Mouse (Mus musculus) spleen, adult 2 months (tissue): ENCODE results near the gene Impdh2. TPM values are rescaled to one million over a fixed set of nuclear protein-coding genes. Genes with fewer than 3 reads are reported as not detected.

Experiments used
- DNase-seq, 2 experiments: peaks; one replicate each; pipeline versions ENCODE4 v3.0.0 to v3.0.0-alpha.2; 2012 to 2021; ENCODE audit warnings: low spot score in 2 of 2, low read depth in 1 of 2
- H3K27ac ChIP-seq: fragments of 200-500 bp; 2 replicates; pipeline ENCODE4 v1.5.1; 2012; ENCODE audit warnings: low read length, inconsistent platforms; ENCODE audit not compliant: insufficient read depth
- H3K27me3 ChIP-seq: fragments of 200-500 bp; 2 replicates; pipeline ENCODE4 v1.6.1; 2012; ENCODE audit warnings: mild to moderate bottlenecking, moderate library complexity, low read length, inconsistent platforms; ENCODE audit not compliant: control insufficient read depth, insufficient read depth
- H3K36me3 ChIP-seq: fragments of 200-500 bp; 2 replicates; pipeline ENCODE4 v1.6.1; 2012; ENCODE audit warnings: mild to moderate bottlenecking, low read length, inconsistent platforms; ENCODE audit not compliant: control insufficient read depth, insufficient read depth
- H3K4me1 ChIP-seq: fragments of 200-500 bp; 2 replicates; pipeline ENCODE4 v1.6.1; 2011; ENCODE audit warnings: inconsistent platforms; ENCODE audit not compliant: control insufficient read depth, insufficient read depth, insufficient read length
- H3K4me3 ChIP-seq: fragments of 200-500 bp; 2 replicates; pipeline ENCODE4 v1.5.1; 2011; ENCODE audit warnings: mild to moderate bottlenecking, inconsistent platforms; ENCODE audit not compliant: insufficient read depth, insufficient read length; ENCODE audit errors: extremely low read depth
- CTCF ChIP-seq: fragments of 200-500 bp; IDR thresholded peaks from 2 replicates; pipeline ENCODE4 v1.5.1; 2011; ENCODE audit warnings: mild to moderate bottlenecking, inconsistent platforms; ENCODE audit not compliant: insufficient read depth, insufficient read length, insufficient replicate concordance; ENCODE audit errors: extremely low read depth
- POLR2A ChIP-seq: fragments of 200-500 bp; IDR thresholded peaks from 2 replicates; pipeline ENCODE4 v1.6.1; 2011; ENCODE audit warnings: low read depth, low read length, inconsistent platforms
- whole genome bisulfite sequencing: fragments of 180-500 bp; shearing (Covaris S2); methylation state at CpG from one replicate; pipeline ENCODE4 v1.1.7; 2018; 5-methylcytosine and 5-hydroxymethylcytosine counted together
- polyA plus RNA-seq: library from polyadenylated mRNA; depleted of rRNA; stranded (reverse); fragments of >200 nt; gene quantifications from 2 replicates; pipeline ENCODE4 v1.2.3, GENCODE M21; 2012; rRNA removed

Gene Impdh2
- polyA plus RNA-seq = 106 and 107 TPM in 2 replicates

- H3K4me3 ChIP-seq = peak within 1 kb of the TSS; percentile 71
- H3K4me1 ChIP-seq = no peaks in the 10 kb centered on the region; the same call in 1 of the 2 replicates
- peaks cover 31% of the 10 kb centered on the region for H3K36me3 ChIP-seq
- peak; percentile 91 to 93 for DNase-seq
- TF ChIP-seq POLR2A = peak; percentile 67
- no peak for TF ChIP-seq CTCF
- H3K27ac ChIP-seq = peak within 1 kb of the TSS; percentile 71
- under 1% methylated on average over 53 of the region's 53 CpGs for WGBS
- H3K27me3 ChIP-seq = no peaks in the 10 kb centered on the region
These were observed at the start of gene Impdh2 for GRCm38 (mm10) chr9:108560227-108560841. Impdh2 (plus strand) TSS chr9:108560286.

DNA sequence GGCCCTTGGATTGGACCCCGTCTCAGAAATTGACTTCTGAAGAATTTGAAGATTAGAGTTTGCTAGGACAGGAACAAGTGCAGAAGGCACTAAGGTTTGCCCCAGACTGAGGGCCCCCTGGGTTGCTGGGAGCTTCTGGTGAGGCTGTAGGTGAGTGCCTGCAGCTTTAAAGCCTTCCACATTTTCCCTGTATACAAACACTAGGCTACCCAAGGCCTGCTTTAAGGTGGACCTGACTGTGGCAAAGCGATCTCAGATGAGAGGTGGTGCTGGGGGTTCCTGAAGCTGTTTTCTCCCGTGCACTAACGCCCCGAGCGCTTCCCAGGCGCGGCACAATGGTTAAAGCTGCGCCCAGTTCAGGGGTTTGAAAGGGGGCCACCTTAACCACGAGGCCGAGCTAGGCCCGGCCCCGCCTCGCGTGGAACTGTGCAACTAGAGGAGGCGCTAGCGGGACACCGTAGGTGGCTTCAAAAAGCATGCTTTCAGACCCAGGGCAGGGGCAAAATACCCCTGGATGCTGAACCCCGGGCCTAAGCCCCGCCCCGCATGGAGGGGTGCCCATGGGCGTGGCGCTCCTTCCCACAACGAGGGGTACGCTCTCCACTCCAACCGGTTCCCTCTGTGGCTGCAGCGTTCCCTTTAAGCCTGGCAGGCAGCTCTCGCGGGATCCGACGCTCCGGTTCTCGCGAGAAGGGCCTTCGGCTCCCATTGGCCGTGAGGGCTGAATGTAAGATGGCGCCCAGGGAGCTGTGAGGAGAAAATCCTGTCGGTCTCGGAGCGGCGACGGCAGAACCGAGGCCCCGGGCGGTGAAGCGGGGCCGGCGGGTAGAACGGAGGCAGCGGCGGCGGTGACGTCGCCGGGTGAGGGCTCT, 43.5 kb upstream of the Impdh2 start, which contains the start of gene Qrich1:
Qrich1 (plus strand) TSS at position 427 of the 872 bp plus-strand sequence.
- H3K27ac ChIP-seq = peak within 1 kb of the TSS; percentile 98
- H3K36me3 ChIP-seq = peaks cover 27% of the 10 kb centered on the region
- H3K4me3 ChIP-seq = peak within 1 kb of the TSS; percentile 94
- 2% methylated on average over 52 of the region's 55 CpGs for WGBS
- H3K4me1 ChIP-seq = peaks cover 6% of the 10 kb centered on the region; the same call in 1 of the 2 replicates
- peak; percentile 92 to 95 for DNase-seq
- H3K27me3 ChIP-seq = no peaks in the 10 kb centered on the region
- TF ChIP-seq CTCF (no peak), POLR2A (peak; percentile 65)

DNA sequence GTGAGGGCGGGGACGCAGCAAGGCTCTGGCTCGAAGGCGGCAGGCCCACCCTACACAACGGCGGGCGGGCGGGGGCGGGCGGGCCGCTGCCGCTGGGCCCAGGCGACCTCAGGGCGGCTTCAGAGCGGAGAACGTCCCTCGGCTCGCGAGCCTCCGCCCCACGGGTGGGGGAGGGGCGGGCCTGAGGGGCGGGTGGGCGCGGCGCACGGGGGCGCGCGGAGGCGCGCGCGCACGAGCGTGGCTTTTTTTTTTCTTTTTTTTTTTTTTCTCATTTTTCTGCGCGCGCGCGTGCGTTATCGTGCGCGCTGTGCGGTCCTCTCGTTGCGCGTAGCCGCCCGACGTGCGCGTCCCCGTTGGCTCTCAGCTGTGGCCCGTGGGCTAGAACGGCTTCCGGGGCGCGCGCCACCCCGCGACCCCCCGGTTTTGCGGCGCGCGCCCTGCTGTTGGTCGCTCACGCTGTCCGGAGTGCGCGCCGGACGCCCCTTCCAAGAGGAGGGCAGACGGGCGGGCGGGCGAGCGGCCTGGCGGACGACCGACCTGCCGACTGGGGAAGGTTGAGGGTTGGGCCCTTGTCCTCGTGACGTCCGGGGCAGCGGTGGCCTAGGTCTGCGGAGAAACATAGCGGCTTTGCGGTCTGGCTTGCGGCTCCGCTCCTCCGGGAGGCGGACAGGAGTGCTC, 42.7 kb upstream of the Impdh2 start:
- peak overlapping the region; percentile 98 for H3K27ac ChIP-seq
- peak; percentile 57 to 83 for DNase-seq
- no peak for TF ChIP-seq POLR2A
- WGBS = under 1% methylated on average over 70 of the region's 95 CpGs
- H3K27me3 ChIP-seq = no peaks in the 10 kb centered on the region
- H3K4me3 ChIP-seq = peak overlapping the region; percentile 94
- H3K36me3 ChIP-seq = peaks cover 23% of the 10 kb centered on the region
- peaks cover 6% of the 10 kb centered on the region; the same call in 1 of the 2 replicates for H3K4me1 ChIP-seq

- WGBS = under 1% methylated on average over 13 of the region's 13 CpGs
- H3K36me3 ChIP-seq = peaks cover 19% of the 10 kb centered on the region
- no peak for TF ChIP-seq CTCF
- TF ChIP-seq POLR2A = no peak
- peak in 1 of 2 experiments; percentile 57 for DNase-seq
- H3K4me1 ChIP-seq = peaks cover 6% of the 10 kb centered on the region; the same call in 1 of the 2 replicates
- H3K27me3 ChIP-seq = no peaks in the 10 kb centered on the region
- H3K4me3 ChIP-seq = peak overlapping the region; percentile 94
- H3K27ac ChIP-seq = peak overlapping the region; percentile 91
These were observed 42.2 kb upstream of the Impdh2 start for GRCm38 (mm10) chr9:108517931-108518332.

DNA sequence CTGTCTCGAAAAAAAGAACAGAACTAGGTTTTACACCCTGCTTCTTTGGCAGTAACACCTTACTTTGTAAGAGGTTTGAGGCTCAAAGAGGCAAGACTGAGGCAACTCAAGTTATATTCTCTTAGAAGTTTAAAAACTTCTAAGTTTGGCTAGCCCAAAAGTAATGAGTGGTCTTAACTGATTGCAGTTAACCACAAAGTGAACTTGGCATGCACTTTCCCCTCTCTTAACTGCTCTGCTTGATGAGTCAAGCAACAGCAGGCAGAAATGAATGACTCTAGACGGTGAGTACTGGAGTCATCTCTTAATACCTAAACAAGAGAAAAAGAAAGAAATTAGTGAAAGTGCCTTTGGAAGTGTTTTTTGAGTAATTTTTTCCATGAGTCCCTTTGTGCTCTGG, 38.5 kb upstream of the Impdh2 start:
- Histone ChIP-seq H3K36me3 (peaks cover 9% of the 10 kb centered on the region), H3K27me3 (no peaks in the 10 kb centered on the region), H3K4me1 (peaks cover 5% of the 10 kb centered on the region; the same call in 1 of the 2 replicates), H3K4me3 (no peak overlapping the region), H3K27ac (no peak overlapping the region)
- TF ChIP-seq POLR2A (no peak), CTCF (no peak)
- no peak for DNase-seq
- 57% methylated on average over 2 of the region's 2 CpGs for WGBS

- TF ChIP-seq POLR2A (no peak), CTCF (no peak)
- Histone ChIP-seq H3K4me3 (no peak overlapping the region), H3K36me3 (peaks cover 9% of the 10 kb centered on the region), H3K27me3 (no peaks in the 10 kb centered on the region), H3K27ac (no peak overlapping the region), H3K4me1 (peaks cover 5% of the 10 kb centered on the region; the same call in 1 of the 2 replicates)
- no peak for DNase-seq
- WGBS = 96% methylated on average over 4 of the region's 4 CpGs
These were observed 36.7 kb upstream of the Impdh2 start for GRCm38 (mm10) chr9:108523341-108523740.
